Mouse (Mus musculus): ENCODE results near the gene Pla2g12b. TPM values are rescaled to one million over a fixed set of nuclear protein-coding genes. Genes with fewer than 3 reads are reported as not detected.

Pla2g12b gene
- 0.45 TPM for polyA plus RNA-seq (2014; fragmentation: Illumina TruSeq; extraction: RNeasy Lipid Tissue Mini Kit (QIAGEN cat#74804); ENCODE audit: insufficient read depth, low read depth, low replicate concordance)

DNA sequence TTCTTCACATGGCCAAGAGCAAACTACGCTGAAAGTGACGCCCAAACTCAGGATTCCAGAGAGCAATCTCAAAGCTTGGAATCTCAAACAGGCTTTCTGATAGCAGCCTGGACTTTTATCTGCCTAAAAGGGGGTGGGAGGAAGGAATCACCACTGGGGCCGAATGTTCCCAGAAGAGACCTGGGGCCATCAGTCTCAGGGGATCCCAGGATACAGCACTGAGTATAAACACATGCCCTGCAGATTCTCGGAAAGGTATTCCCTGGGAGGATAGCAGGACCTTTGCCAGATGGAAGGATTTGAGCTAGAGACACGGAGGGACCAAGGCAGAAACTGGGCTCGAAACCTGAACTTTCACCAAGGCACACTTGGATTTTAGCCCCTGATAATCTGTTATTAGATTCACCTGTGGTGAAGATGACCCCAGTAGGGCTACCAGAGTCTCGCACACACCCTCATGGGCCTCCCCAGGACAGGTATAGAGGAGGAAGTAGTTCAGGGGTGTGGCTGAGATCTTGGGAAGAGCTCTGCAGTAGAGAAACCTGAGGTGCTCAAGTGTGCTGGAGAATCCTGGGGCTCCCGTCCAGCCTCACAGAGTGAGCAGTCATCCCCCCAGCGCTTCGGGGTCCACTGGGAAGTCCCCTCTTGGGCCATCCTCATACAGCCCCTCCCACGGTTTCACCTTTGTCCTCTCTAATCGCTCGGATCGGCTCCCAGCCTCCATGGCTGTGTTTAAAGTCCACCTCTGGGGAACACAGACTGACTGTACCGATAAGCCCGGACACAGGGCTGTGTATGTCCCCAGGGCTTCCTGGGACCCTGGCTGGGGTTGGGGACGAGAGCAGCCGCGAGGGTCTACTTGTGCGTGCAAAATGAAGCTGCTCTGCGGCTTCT lies at the start of gene Pla2g12b:
Pla2g12b (plus strand) TSS at position 762 of the 894 bp plus-strand sequence.

DNA sequence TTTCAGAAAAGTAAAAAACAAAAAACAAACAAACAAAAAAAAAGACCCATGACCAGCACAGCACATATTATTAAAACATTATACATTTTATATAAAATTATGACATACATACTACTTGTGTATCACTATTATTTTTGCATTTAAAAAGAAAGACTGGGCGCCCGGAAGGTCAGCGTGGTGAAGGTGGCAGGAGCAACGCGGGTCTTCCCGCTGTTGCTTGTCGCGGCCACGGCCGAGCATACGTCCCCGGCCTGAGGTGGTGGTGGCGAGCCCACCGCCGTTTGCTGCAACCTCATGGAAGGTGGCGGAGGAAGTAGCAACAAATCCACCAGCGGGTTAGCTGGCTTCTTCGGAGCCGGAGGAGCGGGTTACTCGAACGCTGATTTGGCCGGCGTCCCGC lies 8.0 kb upstream of the Pla2g12b start, which contains the start of gene Gm10273:
Gm10273 (plus strand) TSS at position 172 of the 400 bp plus-strand sequence.

DNA sequence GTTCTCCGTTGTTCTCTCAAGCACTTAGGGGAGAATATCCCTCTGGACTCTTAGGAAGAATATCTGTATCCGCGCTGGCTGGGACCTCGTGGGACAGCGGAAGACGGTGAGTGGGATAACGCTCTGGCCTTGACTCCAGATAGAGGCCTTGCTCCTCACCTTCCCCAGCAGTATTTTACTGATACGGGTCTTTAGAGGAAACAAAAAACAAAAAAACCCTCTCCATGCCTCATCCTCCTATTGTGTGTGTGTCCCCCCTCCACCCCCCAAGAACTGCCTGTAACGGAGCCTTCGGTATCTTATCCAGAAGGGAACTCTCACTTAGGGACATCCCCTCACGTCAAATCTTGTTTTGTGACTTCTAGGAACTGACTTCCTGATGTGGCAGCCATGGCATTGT lies 38.3 kb downstream of the Pla2g12b start, which contains the start of gene Oit3:
Oit3 (minus strand) TSS at position 44 of the 400 bp plus-strand sequence.

Other genes starting within 250 kb of the Pla2g12b start
- gene Sept10, start 181.8 kb upstream of the Pla2g12b start, polyA plus RNA-seq (2014; fragmentation: Illumina TruSeq; extraction: RNeasy Lipid Tissue Mini Kit (QIAGEN cat#74804); ENCODE audit: insufficient read depth, low read depth, low replicate concordance): 14.9 TPM
- gene Sowahc, start 181.7 kb upstream of the Pla2g12b start, polyA plus RNA-seq (2014; fragmentation: Illumina TruSeq; extraction: RNeasy Lipid Tissue Mini Kit (QIAGEN cat#74804); ENCODE audit: insufficient read depth, low read depth, low replicate concordance): 9.2 TPM
- gene P4ha1, start 80.4 kb upstream of the Pla2g12b start, polyA plus RNA-seq (2014; fragmentation: Illumina TruSeq; extraction: RNeasy Lipid Tissue Mini Kit (QIAGEN cat#74804); ENCODE audit: insufficient read depth, low read depth, low replicate concordance): 43.2 TPM
- 0.83 TPM for gene Gm10273, start 8.0 kb upstream of the Pla2g12b start, polyA plus RNA-seq (2014; fragmentation: Illumina TruSeq; extraction: RNeasy Lipid Tissue Mini Kit (QIAGEN cat#74804); ENCODE audit: insufficient read depth, low read depth, low replicate concordance)
- gene Oit3, start 38.1 kb downstream of the Pla2g12b start, polyA plus RNA-seq (2014; fragmentation: Illumina TruSeq; extraction: RNeasy Lipid Tissue Mini Kit (QIAGEN cat#74804); ENCODE audit: insufficient read depth, low read depth, low replicate concordance): 0.56 TPM
- gene Gm10322, start 212.4 kb downstream of the Pla2g12b start, polyA plus RNA-seq (2014; fragmentation: Illumina TruSeq; extraction: RNeasy Lipid Tissue Mini Kit (QIAGEN cat#74804); ENCODE audit: insufficient read depth, low read depth, low replicate concordance): not detected
- gene Mcu, start 213.0 kb downstream of the Pla2g12b start, polyA plus RNA-seq (2014; fragmentation: Illumina TruSeq; extraction: RNeasy Lipid Tissue Mini Kit (QIAGEN cat#74804); ENCODE audit: insufficient read depth, low read depth, low replicate concordance): 8.2 TPM